Mouse (Mus musculus) CH12.LX (cell line): Measurements from ENCODE around the gene Schip1.

Source experiments
- CTCF ChIP-seq, 2 experiments: IDR thresholded peaks in 1 of 2; conservative IDR thresholded peaks in 1 of 2; 2 replicates each; pipeline ENCODE4 v1.5.1; 2011 to 2012; ENCODE audit warnings: low read depth in 2 of 2, low read length in 2 of 2, improper control_type of control experiment in 1 of 2, inconsistent platforms in 1 of 2, mild to moderate bottlenecking in 1 of 2, moderate library complexity in 1 of 2
- EP300 ChIP-seq: IDR thresholded peaks from 2 replicates; pipeline ENCODE4 v1.6.1; 2011; ENCODE audit warnings: low read length, improper control_type of control experiment
- KAT2A ChIP-seq: IDR thresholded peaks from 2 replicates; pipeline ENCODE4 v1.6.1; 2012; ENCODE audit warnings: low read length, improper control_type of control experiment, inconsistent platforms; ENCODE audit not compliant: insufficient replicate concordance
- MAX ChIP-seq: IDR thresholded peaks from 2 replicates; pipeline ENCODE4 v1.6.1; 2011; ENCODE audit warnings: low read length, improper control_type of control experiment
- MAZ ChIP-seq: IDR thresholded peaks from 2 replicates; pipeline ENCODE4 v1.6.1; 2012; ENCODE audit warnings: low read depth, mild to moderate bottlenecking, inconsistent platforms, low read length, improper control_type of control experiment, moderate library complexity
- ZMIZ1 ChIP-seq: IDR thresholded peaks from 2 replicates; pipeline ENCODE4 v1.6.1; 2012; ENCODE audit warnings: low read depth, mild to moderate bottlenecking, inconsistent platforms, low read length, improper control_type of control experiment

- TF ChIP-seq MAX (no peak), CTCF (conservative IDR thresholded peaks at IDR 0.05 in 1 of 2, IDR thresholded peaks at IDR 0.05 in 1 of 2; ENCODE audit: low read depth in 2 of 2, low read length in 2 of 2) (no peak), MAZ (no peak), KAT2A (no peak), ZMIZ1 (no peak), EP300 (no peak)
Measured at GRCm38 (mm10) chr3:68203934-68204467, 139.4 kb downstream of the Schip1 start.
